Mouse (Mus musculus) thymus, adult 2 months (tissue): ENCODE measurements around the gene Fmnl2. TPM values are rescaled to one million over a fixed set of nuclear protein-coding genes. Genes with fewer than 3 reads are reported as not detected.

Experiments used
- DNase-seq: peaks from one replicate; pipeline ENCODE4 v3.0.0; 2021
- H3K27ac ChIP-seq: fragments of 200-500 bp; 2 replicates; pipeline ENCODE4 v1.5.1; 2012; ENCODE audit warnings: low read length, control low read depth; ENCODE audit not compliant: control insufficient read depth, insufficient read depth
- H3K27me3 ChIP-seq: fragments of 200-500 bp; 2 replicates; pipeline ENCODE4 v1.6.1; 2012; ENCODE audit warnings: mild to moderate bottlenecking, low read length, moderate library complexity, mixed read lengths; ENCODE audit not compliant: control insufficient read depth, insufficient read depth
- H3K36me3 ChIP-seq: fragments of 200-500 bp; 2 replicates; pipeline ENCODE4 v1.6.1; 2012; ENCODE audit warnings: mild to moderate bottlenecking, low read length, moderate library complexity; ENCODE audit not compliant: control insufficient read depth, insufficient read depth
- H3K4me1 ChIP-seq: fragments of 200-500 bp; replicated peaks from 2 replicates; pipeline ENCODE4 v1.6.1; 2012; ENCODE audit warnings: low read length; ENCODE audit not compliant: control insufficient read depth, insufficient read depth
- H3K4me3 ChIP-seq: fragments of 200-500 bp; 2 replicates; pipeline ENCODE4 v1.5.1; 2012; ENCODE audit warnings: mild to moderate bottlenecking, low read length, control low read depth, moderate library complexity; ENCODE audit not compliant: control insufficient read depth, insufficient read depth
- CTCF ChIP-seq: fragments of 200-500 bp; IDR thresholded peaks from 2 replicates; pipeline ENCODE4 v1.5.1; 2012; ENCODE audit warnings: mild to moderate bottlenecking, control low read depth, low read length, moderate library complexity, borderline replicate concordance; ENCODE audit not compliant: control insufficient read depth, poor library complexity, insufficient read depth; ENCODE audit errors: extremely low read depth
- POLR2A ChIP-seq: fragments of 200-500 bp; IDR thresholded peaks from 2 replicates; pipeline ENCODE4 v1.6.1; 2012; ENCODE audit warnings: mild to moderate bottlenecking, low read length, control low read depth, moderate library complexity; ENCODE audit not compliant: control insufficient read depth, poor library complexity, insufficient read depth; ENCODE audit errors: extremely low read depth
- WGBS: fragments of 180-500 bp; shearing (Covaris S2); methylation state at CpG from one replicate; pipeline ENCODE4 v1.1.7; 2018; 5-methylcytosine and 5-hydroxymethylcytosine counted together
- polyA plus RNA-seq: library from polyadenylated mRNA; depleted of rRNA; stranded (reverse); fragments of >200 nt; gene quantifications from 2 replicates; pipeline ENCODE4 v1.2.3, GENCODE M21; 2012

The Fmnl2 gene
- polyA plus RNA-seq, 1 experiment = 5.0 TPM

GRCm38 (mm10) chr2:52949556-52949955 is 91.9 kb downstream of the Fmnl2 start:
- DNase-seq = no peak
- H3K4me3 ChIP-seq = no peak overlapping the region
- H3K4me1 ChIP-seq = peaks cover 2% of the 10 kb centered on the region; the same call in 1 of the 2 replicates
- H3K36me3 ChIP-seq = no peaks in the 10 kb centered on the region
- TF ChIP-seq CTCF (no peak), POLR2A (no peak)
- H3K27ac ChIP-seq = no peak overlapping the region
- H3K27me3 ChIP-seq = no peaks in the 10 kb centered on the region
- WGBS = 98% methylated on average over 4 of the region's 4 CpGs

DNA sequence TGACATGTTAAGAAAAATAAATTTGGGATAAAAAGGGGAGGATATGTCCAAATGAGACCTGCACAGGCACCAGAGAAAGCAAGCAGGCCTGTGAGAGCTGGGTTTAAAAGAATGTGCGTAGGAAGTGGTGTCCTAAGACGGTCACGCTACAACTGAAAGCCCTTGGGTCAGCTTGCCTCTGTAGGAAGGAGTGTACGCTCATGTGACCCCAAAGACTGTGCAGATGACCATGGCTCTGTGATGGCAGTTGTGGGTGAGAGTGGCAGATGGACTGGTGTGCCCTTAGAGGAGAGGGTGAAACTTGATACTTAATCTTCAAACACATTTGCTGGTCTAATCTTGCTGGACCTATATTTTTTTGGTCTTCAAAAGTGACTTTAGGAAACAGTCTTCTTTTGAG is 92.6 kb downstream of the Fmnl2 start:
- 92% methylated on average over 4 of the region's 4 CpGs for WGBS
- Histone ChIP-seq H3K36me3 (no peaks in the 10 kb centered on the region), H3K4me3 (no peak overlapping the region), H3K4me1 (peaks cover 7% of the 10 kb centered on the region), H3K27ac (no peak overlapping the region), H3K27me3 (no peaks in the 10 kb centered on the region)
- no peak for DNase-seq
- TF ChIP-seq CTCF = no peak
- no peak for TF ChIP-seq POLR2A

DNA sequence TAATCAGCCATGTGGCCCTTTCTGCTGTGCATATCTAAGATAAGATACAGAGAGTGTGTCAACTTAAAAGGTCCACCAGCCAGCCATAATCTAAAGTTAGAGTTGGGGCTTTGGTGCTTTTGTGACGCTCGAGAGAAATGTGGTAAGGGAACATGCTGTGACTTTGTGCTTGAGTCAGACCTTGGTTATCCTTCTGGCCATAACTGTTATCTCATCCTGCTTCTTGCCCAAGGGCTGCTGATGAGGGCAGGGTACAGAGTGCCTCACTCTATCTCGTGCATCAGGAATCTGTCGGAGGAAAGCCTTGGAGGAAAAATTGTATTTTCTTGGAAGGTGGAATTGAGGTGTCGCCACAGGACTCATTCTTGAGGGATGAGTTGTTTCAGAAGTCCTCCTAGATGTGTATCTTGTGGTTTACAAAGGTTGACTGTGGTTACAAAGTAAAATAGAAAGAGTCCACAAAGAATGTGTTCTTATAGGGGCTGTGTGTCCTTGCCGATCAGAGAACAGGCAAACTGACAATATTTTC is 94.6 kb downstream of the Fmnl2 start:
- H3K4me3 ChIP-seq = no peak overlapping the region
- peaks cover 8% of the 10 kb centered on the region for H3K4me1 ChIP-seq
- no peak overlapping the region for H3K27ac ChIP-seq
- TF ChIP-seq POLR2A (no peak), CTCF (no peak)
- H3K27me3 ChIP-seq = no peaks in the 10 kb centered on the region
- no peaks in the 10 kb centered on the region for H3K36me3 ChIP-seq
- DNase-seq = no peak
- WGBS = 44% methylated on average over 6 of the region's 6 CpGs

DNA sequence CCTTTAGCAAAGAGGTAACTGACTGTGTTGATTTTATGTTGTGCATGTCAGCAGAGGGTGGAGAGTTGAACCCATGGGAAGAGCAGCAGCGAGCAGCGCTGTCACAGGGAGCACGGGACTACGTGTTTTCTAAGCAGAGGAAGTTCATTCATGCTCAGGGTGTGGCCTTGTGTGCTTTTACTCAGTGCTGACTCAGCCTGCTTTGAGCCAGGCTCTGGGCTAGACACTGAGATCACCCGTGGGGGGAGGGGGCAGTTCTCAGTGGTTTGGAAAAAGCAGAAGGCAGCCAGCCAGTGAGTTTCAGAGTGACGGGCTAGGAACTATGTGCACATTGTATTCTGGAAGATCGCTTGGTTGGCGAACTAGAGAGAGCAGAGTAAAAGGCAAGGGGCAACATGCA is 97.4 kb downstream of the Fmnl2 start:
- Histone ChIP-seq H3K36me3 (no peaks in the 10 kb centered on the region), H3K27ac (no peak overlapping the region), H3K27me3 (no peaks in the 10 kb centered on the region), H3K4me3 (no peak overlapping the region), H3K4me1 (peaks cover 8% of the 10 kb centered on the region)
- peak; percentile 22 for DNase-seq
- WGBS = 16% methylated on average over 8 of the region's 8 CpGs
- TF ChIP-seq CTCF = no peak

- Histone ChIP-seq H3K4me3 (no peak overlapping the region), H3K4me1 (peaks cover 13% of the 10 kb centered on the region), H3K36me3 (no peaks in the 10 kb centered on the region), H3K27ac (no peak overlapping the region), H3K27me3 (no peaks in the 10 kb centered on the region)
- WGBS = 96% methylated on average over 10 of the region's 10 CpGs
- TF ChIP-seq POLR2A (no peak), CTCF (no peak)
- no peak for DNase-seq
Observed at GRCm38 (mm10) chr2:52955831-52956230, 98.2 kb downstream of the Fmnl2 start.

GRCm38 (mm10) chr2:52957771-52958534 is 100.3 kb downstream of the Fmnl2 start:
- WGBS = 94% methylated on average over 8 of the region's 8 CpGs
- Histone ChIP-seq H3K27me3 (no peaks in the 10 kb centered on the region), H3K36me3 (no peaks in the 10 kb centered on the region), H3K4me1 (peaks cover 13% of the 10 kb centered on the region), H3K4me3 (no peak overlapping the region), H3K27ac (no peak overlapping the region)
- TF ChIP-seq POLR2A (no peak), CTCF (no peak)
- DNase-seq = no peak
